Mouse (Mus musculus) midbrain, embryonic 14.5 days (tissue): ENCODE measurements at regions not wholly inside any gene's neighbourhood (a gene's known extent, or its start where the extent isn't known, plus 50 kb on each side); places are given as distances from the start of the nearest gene placed in this dataset.

Source experiments
- ATAC-seq: fragments of 200-750 bp; cut with Nextera tagmentation; 2 replicates; pipeline ENCODE4 v1.8.0; 2017; ENCODE audit warnings: moderate number of reproducible peaks, moderate library complexity; ENCODE audit not compliant: low FRiP score, low TSS enrichment
- DNase-seq: peaks from one replicate; pipeline ENCODE4 v3.0.0-alpha.2; 2015
- H3K27ac ChIP-seq: fragments of 300-500 bp; sonication (generic); replicated peaks from 2 replicates; pipeline ENCODE4 v1.5.1; 2014; ENCODE audit warnings: mild to moderate bottlenecking, low read depth, low read length, moderate library complexity
- H3K27me3 ChIP-seq: fragments of 300-500 bp; sonication (generic); 2 replicates; pipeline ENCODE4 v1.6.1; 2014; ENCODE audit warnings: low read length, control low read depth, mixed read lengths; ENCODE audit not compliant: control insufficient read depth, insufficient read depth
- H3K36me3 ChIP-seq: fragments of 300-500 bp; sonication (generic); 2 replicates; pipeline ENCODE4 v1.6.1; 2014; ENCODE audit warnings: low read length, control low read depth; ENCODE audit not compliant: control insufficient read depth, insufficient read depth
- H3K4me1 ChIP-seq: fragments of 300-500 bp; sonication (generic); 2 replicates; pipeline ENCODE4 v1.6.1; 2014; ENCODE audit warnings: mild to moderate bottlenecking, antibody characterized with exemption, low read length, control low read depth; ENCODE audit not compliant: control insufficient read depth, insufficient read depth
- H3K4me2 ChIP-seq: fragments of 300-500 bp; sonication (generic); 2 replicates; pipeline ENCODE4 v1.6.1; 2014; ENCODE audit warnings: mild to moderate bottlenecking, low read length, moderate library complexity
- H3K4me3 ChIP-seq: fragments of 300-500 bp; sonication (generic); replicated peaks from 2 replicates; pipeline ENCODE4 v1.5.1; 2014; ENCODE audit warnings: low read depth, low read length
- H3K9ac ChIP-seq: fragments of 300-500 bp; sonication (generic); replicated peaks from 2 replicates; pipeline ENCODE4 v1.6.1; 2014; ENCODE audit warnings: mild to moderate bottlenecking, low read length, moderate library complexity
- H3K9me3 ChIP-seq: fragments of 300-500 bp; sonication (generic); 2 replicates; pipeline ENCODE4 v1.6.1; 2016; ENCODE audit warnings: low read length, control low read depth, mixed read lengths; ENCODE audit not compliant: control insufficient read depth
- WGBS: fragments of 180-500 bp; shearing (Covaris S2); extraction: QIAGEN DNeasy Blood & Tissue Kit; methylation state at CpG from one replicate; pipeline ENCODE4 v1.1.7; 2014; 5-methylcytosine and 5-hydroxymethylcytosine counted together

DNA sequence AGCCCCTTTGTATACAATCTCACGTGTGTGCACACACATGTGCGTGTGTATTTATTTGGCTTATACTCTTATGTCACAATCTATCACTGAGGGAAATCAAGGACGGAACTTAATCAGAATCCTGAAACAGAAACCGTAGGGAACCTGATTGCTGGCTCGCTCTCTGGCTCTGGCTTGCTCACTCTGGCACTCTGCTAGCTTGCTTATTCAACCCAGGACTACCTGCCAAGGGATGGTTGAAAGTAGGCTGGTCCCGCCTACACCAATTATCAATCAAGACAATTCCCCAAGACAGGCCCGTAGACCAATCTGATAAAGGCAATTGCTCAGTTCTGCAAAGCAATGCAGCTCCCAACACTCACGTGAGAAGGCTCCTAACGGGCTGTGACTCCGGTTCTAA lies 224.0 kb downstream of the Sipa1l2 start:
- WGBS, result 92% methylated on average over 10 of the region's 10 CpGs

DNA sequence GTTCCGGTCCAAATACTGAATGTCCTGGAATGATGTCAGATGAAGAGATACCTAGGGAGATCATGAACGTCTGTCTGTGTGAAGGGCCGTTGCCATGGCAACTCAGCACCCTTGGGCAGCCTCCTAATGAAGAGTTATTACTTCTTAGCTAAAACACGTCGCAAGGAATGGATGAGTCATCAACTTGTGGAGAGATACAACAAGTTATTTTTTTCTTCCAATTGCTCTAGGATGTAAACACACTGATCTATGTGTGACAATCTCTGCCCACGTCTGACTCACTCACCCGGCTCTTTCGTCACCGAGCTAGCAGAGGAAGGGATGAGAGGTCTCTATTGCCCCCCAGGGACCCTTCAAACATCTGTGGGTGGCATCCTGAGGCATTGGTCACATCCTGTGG lies 225.7 kb downstream of the Sipa1l2 start:
- Histone ChIP-seq H3K36me3 (no peaks in the 10 kb centered on the region), H3K4me3 (no peak overlapping the region), H3K9me3 (no peaks in the 10 kb centered on the region), H3K27ac (no peak overlapping the region), H3K27me3 (peaks cover 40% of the 10 kb centered on the region), H3K9ac (no peak overlapping the region), H3K4me2 (no peak overlapping the region), H3K4me1 (peaks cover 6% of the 10 kb centered on the region; the same call in 1 of the 2 replicates)
- no peak for ATAC-seq
- DNase-seq, result no peak
- WGBS, result 53% methylated on average over 9 of the region's 9 CpGs

More for the DNA sequence above, 224.0 kb downstream of the Sipa1l2 start:
- no peak for ATAC-seq
- no peaks in the 10 kb centered on the region for H3K9me3 ChIP-seq
- H3K9ac ChIP-seq, result no peak overlapping the region
- H3K36me3 ChIP-seq, result no peaks in the 10 kb centered on the region
- DNase-seq, result no peak
- H3K4me2 ChIP-seq, result no peak overlapping the region
- H3K4me1 ChIP-seq, result peaks cover 13% of the 10 kb centered on the region
- H3K4me3 ChIP-seq, result no peak overlapping the region
- peaks cover 34% of the 10 kb centered on the region for H3K27me3 ChIP-seq
- no peak overlapping the region for H3K27ac ChIP-seq

DNA sequence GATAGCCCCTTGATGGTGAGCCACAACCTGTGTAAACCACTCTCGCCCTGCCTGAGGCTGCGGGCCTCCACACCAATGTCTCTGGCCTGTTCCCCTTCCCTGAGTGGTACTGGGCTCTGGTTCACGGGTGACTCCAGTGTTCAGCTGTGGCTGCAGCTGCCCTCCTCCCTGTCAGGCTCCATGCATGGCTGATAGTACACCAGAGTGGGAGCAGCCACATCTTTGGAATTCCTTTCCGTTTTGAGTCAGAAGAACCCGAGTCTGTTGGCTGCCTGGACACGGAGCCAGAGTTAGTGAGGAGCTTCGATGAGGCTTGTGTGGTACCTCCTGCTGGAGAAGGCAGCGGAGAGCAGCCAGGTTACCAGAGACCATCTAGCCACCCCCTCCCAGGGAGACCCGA lies 227.1 kb downstream of the Sipa1l2 start:
- ATAC-seq (no peak), DNase-seq (no peak)
- H3K4me2 ChIP-seq, result no peak overlapping the region
- no peak overlapping the region for H3K27ac ChIP-seq
- 77% methylated on average over 9 of the region's 9 CpGs for WGBS
- peaks cover 53% of the 10 kb centered on the region for H3K27me3 ChIP-seq
- H3K9ac ChIP-seq, result no peak overlapping the region
- H3K4me3 ChIP-seq, result no peak overlapping the region
- no peaks in the 10 kb centered on the region for H3K36me3 ChIP-seq
- H3K4me1 ChIP-seq, result peaks cover 13% of the 10 kb centered on the region; the same call in 1 of the 2 replicates
- H3K9me3 ChIP-seq, result no peaks in the 10 kb centered on the region

DNA sequence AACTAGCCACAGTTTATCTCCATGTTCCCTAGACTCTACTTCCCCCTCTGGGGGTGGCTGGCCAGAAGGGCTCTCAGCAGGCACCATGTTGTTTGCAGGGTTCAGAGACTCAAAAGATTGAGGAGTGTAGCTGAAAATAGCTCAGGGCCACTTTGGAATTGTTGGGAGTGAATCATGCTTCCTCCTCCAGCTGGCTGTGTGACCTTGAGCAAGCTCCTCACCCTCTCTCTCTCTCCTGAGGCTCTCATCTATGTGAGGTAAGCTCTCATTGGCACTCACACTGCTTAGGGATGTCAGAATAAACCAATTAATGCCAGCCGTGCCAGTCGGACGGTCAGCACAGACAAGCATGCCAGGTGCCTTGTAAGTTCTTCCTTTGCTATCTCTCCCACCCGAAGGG lies 228.0 kb downstream of the Sipa1l2 start:
- peaks cover 52% of the 10 kb centered on the region for H3K27me3 ChIP-seq
- H3K27ac ChIP-seq, result no peak overlapping the region
- H3K9ac ChIP-seq, result no peak overlapping the region
- WGBS, result 82% methylated on average over 4 of the region's 4 CpGs
- no peaks in the 10 kb centered on the region for H3K36me3 ChIP-seq
- DNase-seq (no peak), ATAC-seq (no peak)
- H3K4me3 ChIP-seq, result no peak overlapping the region
- no peaks in the 10 kb centered on the region for H3K9me3 ChIP-seq
- H3K4me2 ChIP-seq, result no peak overlapping the region
- H3K4me1 ChIP-seq, result peaks cover 22% of the 10 kb centered on the region

DNA sequence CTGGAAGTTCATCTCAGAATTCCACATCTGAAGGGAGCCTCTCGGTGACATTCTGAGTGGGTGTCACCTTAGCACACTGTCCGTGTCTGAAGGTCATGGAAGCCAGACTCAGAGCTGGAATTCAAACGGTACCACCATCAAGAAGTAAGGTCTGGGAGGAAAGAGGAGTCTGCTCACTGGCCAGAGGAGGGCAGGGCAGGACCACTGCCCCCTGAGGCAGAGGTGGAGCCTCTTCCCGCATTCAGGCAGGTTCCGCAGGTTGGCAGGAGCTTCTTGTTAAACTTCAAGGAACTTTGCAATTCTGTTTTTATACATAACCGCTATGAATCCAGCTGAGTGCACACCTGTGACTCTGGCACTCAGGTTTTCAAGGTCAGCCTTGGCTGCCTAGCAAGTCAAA lies 231.4 kb downstream of the Sipa1l2 start:
- H3K9ac ChIP-seq, result no peak overlapping the region
- H3K9me3 ChIP-seq, result no peaks in the 10 kb centered on the region
- no peaks in the 10 kb centered on the region for H3K36me3 ChIP-seq
- no peak overlapping the region for H3K27ac ChIP-seq
- peaks cover 28% of the 10 kb centered on the region for H3K4me1 ChIP-seq
- ATAC-seq, result no peak
- H3K4me2 ChIP-seq, result no peak overlapping the region
- no peak for DNase-seq
- H3K27me3 ChIP-seq, result peaks cover 63% of the 10 kb centered on the region
- H3K4me3 ChIP-seq, result no peak overlapping the region
- WGBS, result 46% methylated on average over 6 of the region's 6 CpGs

DNA sequence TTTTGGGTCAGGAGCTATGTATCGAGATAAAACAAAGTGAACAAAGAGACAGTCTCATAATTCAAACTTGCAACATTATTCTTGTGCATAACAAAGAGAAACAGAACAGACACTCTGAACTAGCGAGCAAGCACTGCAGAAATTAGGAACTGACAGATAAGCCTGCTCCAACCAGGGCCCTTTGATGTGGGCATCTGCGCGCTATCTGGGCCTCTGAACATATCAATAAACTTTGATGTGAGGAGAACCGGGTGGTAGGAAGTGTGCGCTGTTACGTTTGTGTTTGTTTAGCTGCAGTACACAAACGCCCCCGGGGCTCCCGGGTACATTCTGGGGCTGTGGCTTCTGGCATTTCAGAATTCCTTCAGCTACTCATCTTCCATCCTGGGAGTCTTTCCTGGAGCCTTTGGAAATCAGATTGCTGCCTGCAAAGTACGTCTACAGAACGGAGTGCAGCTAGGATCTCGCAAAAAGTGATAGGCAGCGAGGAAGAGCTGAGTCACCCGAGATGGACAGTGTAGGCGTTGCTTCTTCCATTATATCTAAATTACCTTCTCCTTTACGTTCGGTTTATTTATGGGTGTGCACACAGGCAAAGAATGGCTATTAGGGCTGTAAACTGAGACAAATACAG lies 232.0 kb downstream of the Sipa1l2 start:
- Histone ChIP-seq H3K9me3 (no peaks in the 10 kb centered on the region), H3K27me3 (peaks cover 63% of the 10 kb centered on the region), H3K27ac (no peak overlapping the region), H3K9ac (no peak overlapping the region), H3K4me2 (no peak overlapping the region), H3K4me3 (no peak overlapping the region), H3K4me1 (peaks cover 28% of the 10 kb centered on the region), H3K36me3 (no peaks in the 10 kb centered on the region)
- DNase-seq, result no peak
- 74% methylated on average over 18 of the region's 18 CpGs for WGBS
- ATAC-seq, result no peak

DNA sequence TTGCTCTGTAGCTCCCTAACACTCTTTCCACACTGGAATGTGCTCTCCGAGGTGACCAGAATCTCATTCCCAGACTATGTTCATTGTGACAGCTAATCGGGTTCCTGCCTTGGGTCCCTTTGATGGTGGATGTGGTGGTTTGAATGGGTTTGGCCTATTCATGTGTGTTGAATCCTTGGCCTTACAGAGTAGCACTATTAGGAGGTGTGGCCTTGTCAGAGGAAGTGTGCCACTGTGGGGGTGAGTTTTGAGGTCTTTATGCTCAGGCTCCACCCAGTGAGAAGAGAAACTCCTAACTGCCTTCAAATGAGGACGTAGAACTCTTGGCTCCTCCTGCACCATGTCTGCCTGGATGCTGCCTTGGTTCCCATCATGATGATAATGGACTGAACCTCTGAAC lies 232.8 kb downstream of the Sipa1l2 start:
- Histone ChIP-seq H3K9ac (no peak overlapping the region), H3K4me3 (no peak overlapping the region), H3K4me1 (peaks cover 28% of the 10 kb centered on the region), H3K36me3 (no peaks in the 10 kb centered on the region), H3K27me3 (peaks cover 57% of the 10 kb centered on the region), H3K27ac (no peak overlapping the region), H3K9me3 (no peaks in the 10 kb centered on the region), H3K4me2 (no peak overlapping the region)
- ATAC-seq (no peak), DNase-seq (no peak)
- 17% methylated on average over 3 of the region's 3 CpGs for WGBS

DNA sequence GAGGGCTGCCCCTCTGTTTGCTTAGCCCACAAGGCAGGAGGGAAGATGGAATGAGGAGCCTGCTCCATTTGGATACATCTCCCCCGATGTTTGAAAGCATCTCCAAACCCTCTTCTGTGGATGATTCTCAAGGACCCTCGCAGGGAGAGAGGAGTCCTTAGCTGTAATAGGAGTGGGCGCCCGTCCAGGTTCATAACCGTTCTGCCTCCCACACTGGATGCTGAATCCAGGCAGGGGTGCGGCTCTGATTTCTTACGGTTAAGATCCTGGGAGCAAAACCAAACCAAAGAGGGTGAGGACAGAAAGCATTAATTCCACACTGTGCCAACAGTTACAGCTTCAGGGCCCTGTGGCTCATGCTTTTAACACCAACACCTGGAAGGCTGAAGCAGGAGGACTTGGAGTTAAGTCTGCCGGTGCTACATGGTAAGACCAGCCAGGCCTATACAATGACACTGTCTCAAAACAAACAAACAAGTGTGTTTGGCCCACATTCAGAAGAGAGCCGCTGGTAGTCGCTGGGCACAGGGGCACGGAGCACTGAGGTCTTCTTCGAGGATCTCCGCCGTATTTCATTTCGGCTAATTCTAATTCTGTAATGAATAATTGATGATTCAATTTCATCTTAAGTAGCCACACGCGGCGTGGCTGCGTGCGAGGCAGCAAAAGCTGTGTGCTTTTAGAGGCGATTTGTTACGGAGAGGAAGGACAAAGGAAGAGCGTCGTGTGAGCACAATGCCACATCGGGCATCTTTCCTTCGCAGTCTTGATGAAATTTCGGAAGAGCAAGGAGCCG lies 233.8 kb downstream of the Sipa1l2 start:
- ATAC-seq (peak; percentile 50; the same call in 1 of the 2 replicates), DNase-seq (peak; percentile 81)
- H3K9ac ChIP-seq, result no peak overlapping the region; the same call in 1 of the 2 replicates
- peak overlapping the region; percentile 4; the same call in 1 of the 2 replicates for H3K4me2 ChIP-seq
- peaks cover 32% of the 10 kb centered on the region for H3K4me1 ChIP-seq
- WGBS, result 12% methylated on average over 28 of the region's 28 CpGs
- peaks cover 47% of the 10 kb centered on the region for H3K27me3 ChIP-seq
- no peaks in the 10 kb centered on the region for H3K36me3 ChIP-seq
- H3K27ac ChIP-seq, result peak overlapping the region; percentile 47
- H3K4me3 ChIP-seq, result no peak overlapping the region
- no peaks in the 10 kb centered on the region for H3K9me3 ChIP-seq

DNA sequence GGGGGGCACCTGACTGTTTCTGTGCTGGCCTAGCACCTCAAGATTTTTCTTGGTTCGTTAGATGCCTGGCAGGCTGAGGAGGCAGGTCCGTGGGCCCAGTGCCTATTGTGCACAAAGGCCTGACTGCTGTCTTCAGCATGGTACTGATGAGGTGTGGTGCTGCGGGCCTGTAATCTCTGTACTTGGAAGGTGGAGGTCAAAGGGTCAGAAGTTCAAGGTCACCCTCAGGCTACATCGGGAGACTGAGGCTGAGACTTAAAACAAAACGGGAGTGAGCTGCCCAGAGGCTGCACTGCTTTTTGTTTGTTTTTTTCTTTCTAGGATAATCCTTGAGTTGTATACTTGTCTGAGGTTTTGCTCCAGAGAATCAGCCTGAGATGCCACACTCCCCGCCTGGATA lies 234.4 kb downstream of the Sipa1l2 start:
- Histone ChIP-seq H3K4me2 (no peak overlapping the region), H3K27me3 (peaks cover 43% of the 10 kb centered on the region), H3K4me1 (peaks cover 36% of the 10 kb centered on the region), H3K27ac (0 out of 2 replicates have a peak overlapping the region, but pooled peaks have one; percentile 1), H3K9ac (no peak overlapping the region), H3K4me3 (no peak overlapping the region), H3K9me3 (no peaks in the 10 kb centered on the region), H3K36me3 (no peaks in the 10 kb centered on the region)
- 31% methylated on average over 6 of the region's 6 CpGs for WGBS
- DNase-seq (no peak), ATAC-seq (no peak; the same call in 1 of the 2 replicates)
